Mouse (Mus musculus): Measurements from ENCODE around the gene Slc35d2. TPM values are rescaled to one million over a fixed set of nuclear protein-coding genes. Genes with fewer than 3 reads are reported as not detected.

Gene Slc35d2
- total RNA-seq, 2 experiments from 2014 or later, result 0.62 to 1.6 TPM

- DNase-seq (ENCODE audit: low spot score in 2 of 2), result no peak
Observed at GRCm38 (mm10) chr13:64117442-64117841, 11.7 kb downstream of the Slc35d2 start.

GRCm38 (mm10) chr13:64110421-64110820 lies 18.7 kb downstream of the Slc35d2 start:
- no peak for DNase-seq (ENCODE audit: low spot score in 2 of 2)

GRCm38 (mm10) chr13:64108381-64108850 lies 20.8 kb downstream of the Slc35d2 start:
- DNase-seq (ENCODE audit: low spot score in 2 of 2), result no peak

GRCm38 (mm10) chr13:64107535-64107934 lies 21.6 kb downstream of the Slc35d2 start:
- DNase-seq (ENCODE audit: low spot score in 2 of 2), result no peak

- DNase-seq (ENCODE audit: low spot score in 2 of 2), result no peak
Observed at GRCm38 (mm10) chr13:64107105-64107504, 22.1 kb downstream of the Slc35d2 start.

- DNase-seq (ENCODE audit: low spot score in 2 of 2), result no peak
Observed at GRCm38 (mm10) chr13:64105690-64106089, 23.5 kb downstream of the Slc35d2 start.

- DNase-seq (ENCODE audit: low spot score in 2 of 2), result peak; percentile 62 to 64
Observed at GRCm38 (mm10) chr13:64100186-64100585, 29.0 kb downstream of the Slc35d2 start.

GRCm38 (mm10) chr13:64098992-64099391 lies 30.2 kb downstream of the Slc35d2 start:
- DNase-seq (ENCODE audit: low spot score in 2 of 2), result peak; percentile 39 to 43

GRCm38 (mm10) chr13:64093341-64093740 lies 35.8 kb downstream of the Slc35d2 start:
- DNase-seq (ENCODE audit: low spot score in 2 of 2), result peak; percentile 83 to 86

- no peak for DNase-seq (ENCODE audit: low spot score in 2 of 2)
Observed at GRCm38 (mm10) chr13:64092752-64093151, 36.4 kb downstream of the Slc35d2 start.

- no peak for DNase-seq (ENCODE audit: low spot score in 2 of 2)
Observed at GRCm38 (mm10) chr13:64092141-64092540, 37.0 kb downstream of the Slc35d2 start.

- no peak for DNase-seq (ENCODE audit: low spot score in 2 of 2)
Observed at GRCm38 (mm10) chr13:64091006-64091405, 38.2 kb downstream of the Slc35d2 start.

GRCm38 (mm10) chr13:64090278-64090677 lies 38.9 kb downstream of the Slc35d2 start:
- no peak for DNase-seq (ENCODE audit: low spot score in 2 of 2)

- DNase-seq (ENCODE audit: low spot score in 2 of 2), result no peak
Observed at GRCm38 (mm10) chr13:64089130-64089529, 40.0 kb downstream of the Slc35d2 start, which contains the start of gene Hsd17b3. Gene Hsd17b3, minus strand, starts transcription at chr13:64089230.

- no peak for DNase-seq (ENCODE audit: low spot score in 2 of 2)
Observed at GRCm38 (mm10) chr13:64088057-64088456, 41.1 kb downstream of the Slc35d2 start.

- DNase-seq (ENCODE audit: low spot score in 2 of 2), result no peak
Observed at GRCm38 (mm10) chr13:64086036-64086435, 43.1 kb downstream of the Slc35d2 start.

GRCm38 (mm10) chr13:64083331-64083730 lies 45.8 kb downstream of the Slc35d2 start:
- DNase-seq (ENCODE audit: low spot score in 2 of 2), result no peak

- no peak for DNase-seq (ENCODE audit: low spot score in 2 of 2)
Observed at GRCm38 (mm10) chr13:64081012-64081919, 47.9 kb downstream of the Slc35d2 start.

- no peak for DNase-seq (ENCODE audit: low spot score in 2 of 2)
Observed at GRCm38 (mm10) chr13:64077591-64077990, 51.6 kb downstream of the Slc35d2 start.

GRCm38 (mm10) chr13:64076074-64076473 lies 53.1 kb downstream of the Slc35d2 start:
- DNase-seq (ENCODE audit: low spot score in 2 of 2), result no peak

GRCm38 (mm10) chr13:64066653-64067052 lies 62.5 kb downstream of the Slc35d2 start:
- DNase-seq (ENCODE audit: low spot score in 2 of 2), result no peak

GRCm38 (mm10) chr13:64064276-64064675 lies 64.9 kb downstream of the Slc35d2 start:
- DNase-seq (ENCODE audit: low spot score in 2 of 2), result no peak
